Mouse (Mus musculus) kidney, embryonic 15.5 days (tissue): ENCODE measurements at regions not wholly inside any gene's neighbourhood (a gene's known extent, or its start where the extent isn't known, plus 50 kb on each side); places are given as distances from the start of the nearest gene placed in this dataset.
A peak's percentile ranks its signal among the peaks of the same experiment; 100 is the strongest.

Experiments
- ATAC-seq: fragments of 200-750 bp; cut with Nextera tagmentation; replicated peaks from 2 replicates; pipeline ENCODE4 v1.8.0; 2017; ENCODE audit warnings: moderate TSS enrichment; ENCODE audit not compliant: low FRiP score
- H3K27ac ChIP-seq: fragments of 300-500 bp; sonication (generic); 2 replicates; pipeline ENCODE4 v1.5.1; 2015; ENCODE audit warnings: mild to moderate bottlenecking, inconsistent platforms
- H3K27me3 ChIP-seq: fragments of 300-500 bp; sonication (generic); 2 replicates; pipeline ENCODE4 v1.6.1; 2015; ENCODE audit warnings: inconsistent platforms
- H3K36me3 ChIP-seq: fragments of 300-500 bp; sonication (generic); 2 replicates; pipeline ENCODE4 v1.6.1; 2015; ENCODE audit warnings: inconsistent platforms
- H3K4me1 ChIP-seq: fragments of 300-500 bp; sonication (generic); 2 replicates; pipeline ENCODE4 v1.6.1; 2015; ENCODE audit warnings: inconsistent platforms
- H3K4me2 ChIP-seq: fragments of 300-500 bp; sonication (generic); 2 replicates; pipeline ENCODE4 v1.6.1; 2015; ENCODE audit warnings: moderate library complexity, mild to moderate bottlenecking, inconsistent platforms
- H3K4me3 ChIP-seq: fragments of 300-500 bp; sonication (generic); replicated peaks from 2 replicates; pipeline ENCODE4 v1.5.1; 2015; ENCODE audit warnings: mild to moderate bottlenecking, inconsistent platforms
- H3K9ac ChIP-seq: fragments of 300-500 bp; sonication (generic); 2 replicates; pipeline ENCODE4 v1.6.1; 2015; ENCODE audit warnings: mild to moderate bottlenecking, inconsistent platforms
- H3K9me3 ChIP-seq: fragments of 300-500 bp; sonication (generic); replicated peaks from 2 replicates; pipeline ENCODE4 v1.6.1; 2016; ENCODE audit warnings: inconsistent platforms
- WGBS: fragments of 180-500 bp; shearing (Covaris S2); methylation state at CpG from one replicate; pipeline ENCODE4 v1.1.7; 2015; ENCODE audit warnings: mixed read lengths; 5-methylcytosine and 5-hydroxymethylcytosine counted together

DNA sequence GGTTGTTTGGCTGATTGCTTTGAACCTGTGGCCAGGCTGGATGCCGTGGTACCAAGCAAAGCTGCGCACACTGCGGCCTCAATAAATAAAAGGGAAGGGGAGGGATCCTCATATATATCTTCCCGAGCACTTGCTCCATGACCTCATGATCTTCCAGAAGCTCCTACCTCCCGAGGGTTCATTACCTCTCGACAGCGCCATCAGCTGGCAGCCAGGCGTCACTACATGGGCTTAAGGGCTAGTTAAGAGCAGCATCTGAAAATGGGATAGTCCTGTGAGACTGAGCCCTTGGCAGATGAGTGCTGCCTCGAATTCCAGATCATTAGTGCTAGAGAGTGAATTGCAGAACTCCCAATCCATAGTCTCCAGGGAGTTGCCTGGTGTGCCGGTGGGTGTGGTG lies 134.0 kb downstream of the Zfp281 start:
- 64% methylated on average over 10 of the region's 10 CpGs for WGBS
- no peak overlapping the region for H3K9ac ChIP-seq
- H3K9me3 ChIP-seq: 0 out of 2 replicates have a peak, but pooled peaks cover 3% of the 10 kb centered on the region
- H3K4me3 ChIP-seq: no peak overlapping the region
- no peaks in the 10 kb centered on the region for H3K27me3 ChIP-seq
- H3K36me3 ChIP-seq: no peaks in the 10 kb centered on the region
- H3K4me1 ChIP-seq: no peaks in the 10 kb centered on the region
- H3K4me2 ChIP-seq: no peak overlapping the region
- no peak overlapping the region for H3K27ac ChIP-seq
- no peak for ATAC-seq

DNA sequence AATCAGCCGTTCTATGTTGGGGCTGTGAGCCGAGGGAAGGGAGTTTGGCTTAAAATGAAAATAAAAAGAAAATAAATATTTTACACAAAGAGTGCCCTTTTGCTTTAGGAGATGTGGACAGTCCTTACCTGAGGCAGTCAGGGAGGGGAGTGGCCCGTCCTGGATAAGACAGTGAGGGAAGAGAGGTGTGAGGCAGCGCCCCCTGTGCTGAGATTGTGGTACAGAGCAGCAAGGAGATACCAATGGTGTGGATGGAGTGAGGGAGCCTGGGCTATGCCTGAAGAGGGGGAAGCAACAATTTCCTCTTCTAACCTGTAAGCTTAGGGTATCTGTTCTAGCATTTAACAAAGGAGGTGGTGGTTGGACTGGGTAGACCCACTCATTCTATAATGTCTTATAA lies 134.5 kb downstream of the Zfp281 start:
- ATAC-seq: no peak
- H3K27me3 ChIP-seq: no peaks in the 10 kb centered on the region
- H3K9me3 ChIP-seq: 0 out of 2 replicates have a peak, but pooled peaks cover 3% of the 10 kb centered on the region
- no peaks in the 10 kb centered on the region for H3K36me3 ChIP-seq
- no peak overlapping the region for H3K9ac ChIP-seq
- WGBS: 79% methylated on average over 4 of the region's 4 CpGs
- H3K4me3 ChIP-seq: no peak overlapping the region
- no peak overlapping the region for H3K4me2 ChIP-seq
- H3K4me1 ChIP-seq: no peaks in the 10 kb centered on the region
- no peak overlapping the region for H3K27ac ChIP-seq

- Histone ChIP-seq H3K9ac (no peak overlapping the region), H3K36me3 (no peaks in the 10 kb centered on the region), H3K4me3 (no peak overlapping the region), H3K4me1 (no peaks in the 10 kb centered on the region), H3K27me3 (no peaks in the 10 kb centered on the region), H3K27ac (no peak overlapping the region), H3K4me2 (no peak overlapping the region), H3K9me3 (0 out of 2 replicates have a peak, but pooled peaks cover 3% of the 10 kb centered on the region)
- WGBS: 87% methylated on average over 4 of the region's 4 CpGs
- no peak for ATAC-seq
Measured at GRCm38 (mm10) chr1:136761467-136761866, 136.8 kb downstream of the Zfp281 start.

DNA sequence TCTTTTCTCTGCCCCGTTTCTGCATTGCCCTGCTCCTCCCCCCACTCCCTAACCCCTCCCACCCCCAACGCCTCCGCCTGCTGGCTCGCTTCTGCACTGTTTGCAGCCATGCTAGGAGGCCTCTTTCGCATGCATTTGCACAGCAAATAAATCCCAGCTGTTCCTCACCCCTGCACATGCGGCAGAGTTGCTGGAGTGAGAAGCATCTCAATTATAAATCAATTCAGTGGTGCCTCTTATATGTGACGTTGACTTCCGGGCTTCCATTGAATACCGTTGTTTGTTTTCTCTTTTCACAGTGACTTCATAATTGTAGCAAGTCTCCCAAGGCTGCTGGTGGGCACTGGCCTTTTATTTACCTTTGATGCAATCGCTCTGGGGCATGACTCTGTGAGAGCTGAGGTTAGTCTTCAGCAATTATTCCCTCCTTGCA lies 144.3 kb downstream of the Zfp281 start:
- Histone ChIP-seq H3K36me3 (no peaks in the 10 kb centered on the region), H3K4me2 (peak overlapping the region; percentile 42), H3K4me3 (0 out of 2 replicates have a peak overlapping the region, but pooled peaks have one; percentile 1), H3K27ac (peak overlapping the region; percentile 82), H3K9me3 (no peaks in the 10 kb centered on the region), H3K27me3 (no peaks in the 10 kb centered on the region), H3K4me1 (peaks cover 14% of the 10 kb centered on the region), H3K9ac (no peak overlapping the region)
- under 1% methylated on average over 10 of the region's 10 CpGs for WGBS
- peak; percentile 88 for ATAC-seq

- no peak for ATAC-seq
- Histone ChIP-seq H3K27me3 (peaks cover 32% of the 10 kb centered on the region), H3K4me2 (no peak overlapping the region), H3K4me1 (peaks cover 27% of the 10 kb centered on the region), H3K4me3 (no peak overlapping the region), H3K36me3 (no peaks in the 10 kb centered on the region), H3K9me3 (no peaks in the 10 kb centered on the region), H3K9ac (no peak overlapping the region), H3K27ac (no peak overlapping the region)
- WGBS: 91% methylated on average over 6 of the region's 6 CpGs
Measured at GRCm38 (mm10) chr1:136773743-136774142, 149.0 kb downstream of the Zfp281 start.

GRCm38 (mm10) chr1:136776211-136776610 lies 151.5 kb downstream of the Zfp281 start:
- no peaks in the 10 kb centered on the region for H3K9me3 ChIP-seq
- H3K4me2 ChIP-seq: no peak overlapping the region
- H3K4me3 ChIP-seq: no peak overlapping the region
- peaks cover 21% of the 10 kb centered on the region for H3K4me1 ChIP-seq
- 22% methylated on average over 17 of the region's 17 CpGs for WGBS
- H3K9ac ChIP-seq: no peak overlapping the region
- peaks cover 36% of the 10 kb centered on the region for H3K27me3 ChIP-seq
- no peaks in the 10 kb centered on the region for H3K36me3 ChIP-seq
- no peak overlapping the region for H3K27ac ChIP-seq
- ATAC-seq: no peak

DNA sequence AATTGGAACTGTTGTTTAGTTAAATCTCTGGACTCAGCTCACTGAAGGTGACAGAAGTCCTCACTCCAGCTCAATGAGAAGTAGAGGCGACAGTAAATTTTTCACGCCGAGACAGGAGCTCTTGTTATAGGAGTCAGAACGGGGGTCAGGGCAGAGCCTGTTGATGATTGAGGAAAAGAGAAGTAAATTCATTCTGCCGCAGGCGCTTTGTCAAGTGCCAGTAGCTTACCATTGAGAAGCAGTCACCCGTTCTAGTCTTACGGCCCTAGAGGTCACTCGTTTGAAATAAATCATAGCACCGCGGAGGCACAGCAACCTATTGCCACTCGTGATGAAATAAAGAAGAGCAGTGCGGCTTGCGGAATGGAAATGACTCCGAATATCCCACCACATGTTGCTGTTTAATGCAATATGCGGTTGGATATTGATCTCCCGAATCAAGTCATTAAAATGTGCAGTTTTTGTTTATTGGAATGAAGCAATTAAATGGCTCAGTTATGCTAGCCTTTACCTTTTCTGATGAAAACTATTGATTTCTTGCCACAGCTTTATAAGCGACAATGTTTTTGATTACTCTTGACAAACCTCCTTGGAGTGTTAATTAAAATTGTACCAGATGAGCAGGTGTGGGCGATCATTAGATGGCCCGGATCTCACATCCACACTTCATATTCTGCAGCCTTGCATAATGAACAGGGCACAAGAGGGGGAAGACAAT lies 152.7 kb downstream of the Zfp281 start:
- H3K27ac ChIP-seq: no peak overlapping the region
- no peak overlapping the region for H3K9ac ChIP-seq
- 27% methylated on average over 20 of the region's 20 CpGs for WGBS
- no peak for ATAC-seq
- H3K36me3 ChIP-seq: no peaks in the 10 kb centered on the region
- H3K9me3 ChIP-seq: no peaks in the 10 kb centered on the region
- peaks cover 36% of the 10 kb centered on the region for H3K27me3 ChIP-seq
- peak overlapping the region; percentile 29 for H3K4me2 ChIP-seq
- no peak overlapping the region for H3K4me3 ChIP-seq
- H3K4me1 ChIP-seq: peaks cover 34% of the 10 kb centered on the region

DNA sequence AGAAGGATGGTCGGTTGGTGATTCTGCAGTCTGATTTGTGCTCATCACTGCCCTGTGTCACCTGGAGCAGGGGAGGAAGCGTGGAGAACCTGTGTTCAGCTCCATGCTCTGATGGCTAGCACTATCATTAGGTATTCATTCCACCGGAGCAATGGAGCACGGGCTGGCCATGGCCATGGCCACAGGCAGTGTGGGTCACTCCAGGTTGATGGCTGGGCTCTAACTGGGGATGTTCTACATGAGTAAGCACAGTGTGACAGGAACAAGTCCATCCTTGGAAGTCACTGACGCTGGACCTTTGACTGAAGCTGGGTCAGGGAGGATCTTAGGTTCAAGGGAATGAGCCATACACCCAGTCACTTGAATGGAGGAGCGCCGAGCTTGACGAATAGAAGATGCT lies 154.7 kb downstream of the Zfp281 start:
- Histone ChIP-seq H3K27me3 (peaks cover 44% of the 10 kb centered on the region), H3K9me3 (no peaks in the 10 kb centered on the region), H3K36me3 (no peaks in the 10 kb centered on the region), H3K9ac (no peak overlapping the region), H3K4me3 (no peak overlapping the region), H3K27ac (no peak overlapping the region), H3K4me1 (peaks cover 37% of the 10 kb centered on the region), H3K4me2 (no peak overlapping the region)
- 58% methylated on average over 8 of the region's 8 CpGs for WGBS
- ATAC-seq: peak; percentile 91

GRCm38 (mm10) chr1:136781561-136782025 lies 156.9 kb downstream of the Zfp281 start:
- no peak overlapping the region for H3K9ac ChIP-seq
- no peaks in the 10 kb centered on the region for H3K36me3 ChIP-seq
- peaks cover 32% of the 10 kb centered on the region for H3K4me1 ChIP-seq
- peak overlapping the region; percentile 22; the same call in 1 of the 2 replicates for H3K27ac ChIP-seq
- 25% methylated on average over 18 of the region's 18 CpGs for WGBS
- H3K4me3 ChIP-seq: peak overlapping the region; percentile 24
- H3K4me2 ChIP-seq: peak overlapping the region; percentile 46
- peaks cover 28% of the 10 kb centered on the region for H3K27me3 ChIP-seq
- no peaks in the 10 kb centered on the region for H3K9me3 ChIP-seq
- no peak for ATAC-seq

DNA sequence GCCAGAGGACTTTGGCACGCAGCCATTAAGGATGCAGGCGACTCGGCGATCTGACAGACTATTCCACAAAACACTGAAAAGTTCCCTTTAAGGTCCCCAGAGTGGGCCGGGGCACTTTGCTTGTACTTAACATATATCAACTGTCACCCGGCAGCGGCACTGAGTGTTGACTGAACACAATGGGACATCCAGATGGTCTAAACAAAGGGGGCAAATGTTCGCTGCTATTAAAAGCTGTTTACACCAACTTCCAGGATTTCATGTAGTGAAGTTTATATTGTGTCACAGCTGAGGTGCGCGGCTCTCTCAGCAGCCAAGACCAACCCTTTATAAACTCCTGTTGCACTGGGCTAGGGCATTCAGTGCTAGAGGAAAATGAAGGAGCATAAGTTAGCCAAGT lies 157.6 kb downstream of the Zfp281 start:
- H3K4me3 ChIP-seq: peak overlapping the region; percentile 24
- peaks cover 25% of the 10 kb centered on the region for H3K4me1 ChIP-seq
- peak overlapping the region; percentile 71; the same call in 1 of the 2 replicates for H3K27ac ChIP-seq
- H3K4me2 ChIP-seq: peak overlapping the region; percentile 46
- H3K9ac ChIP-seq: no peak overlapping the region
- WGBS: 26% methylated on average over 10 of the region's 10 CpGs
- peak; percentile 29; the same call in 1 of the 2 replicates for ATAC-seq
- H3K27me3 ChIP-seq: peaks cover 21% of the 10 kb centered on the region
- no peaks in the 10 kb centered on the region for H3K9me3 ChIP-seq
- no peaks in the 10 kb centered on the region for H3K36me3 ChIP-seq

- peaks cover 12% of the 10 kb centered on the region; the same call in 1 of the 2 replicates for H3K27me3 ChIP-seq
- no peak overlapping the region for H3K9ac ChIP-seq
- H3K9me3 ChIP-seq: no peaks in the 10 kb centered on the region
- H3K4me3 ChIP-seq: no peak overlapping the region
- peak overlapping the region; percentile 41; the same call in 1 of the 2 replicates for H3K27ac ChIP-seq
- no peak overlapping the region for H3K4me2 ChIP-seq
- WGBS: 67% methylated on average over 9 of the region's 9 CpGs
- H3K4me1 ChIP-seq: peaks cover 18% of the 10 kb centered on the region
- no peaks in the 10 kb centered on the region for H3K36me3 ChIP-seq
- no peak for ATAC-seq
Measured at GRCm38 (mm10) chr1:136784178-136784577, 159.5 kb downstream of the Zfp281 start.

DNA sequence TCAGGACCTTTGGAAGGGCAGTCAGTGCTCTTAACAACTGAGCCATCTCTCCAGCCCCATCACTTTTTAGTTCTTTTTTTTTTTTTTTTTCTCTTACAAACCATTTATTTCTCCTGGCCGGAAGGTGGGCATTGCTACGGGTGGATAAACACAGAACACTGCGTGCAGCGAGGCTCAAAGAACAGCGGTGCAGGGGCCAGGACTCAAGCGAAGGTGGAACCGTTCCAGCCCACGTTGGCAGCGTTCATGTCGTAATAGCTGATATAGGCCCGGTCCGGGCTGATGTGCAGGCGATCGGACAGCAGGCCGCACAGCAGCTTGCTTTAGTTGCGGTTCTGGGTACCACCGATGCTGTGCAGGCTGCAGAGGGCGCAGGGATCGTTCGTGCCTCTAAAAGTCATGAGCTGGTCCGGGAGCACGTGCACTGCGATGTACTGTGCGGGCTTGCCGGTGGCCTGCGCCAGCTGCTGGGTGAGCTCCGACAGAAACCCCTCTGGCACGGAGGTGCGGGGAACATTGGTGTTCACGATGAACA lies 164.3 kb downstream of the Zfp281 start:
- no peak overlapping the region for H3K4me3 ChIP-seq
- H3K9ac ChIP-seq: no peak overlapping the region
- WGBS: 56% methylated on average over 30 of the region's 30 CpGs
- H3K27me3 ChIP-seq: 0 out of 2 replicates have a peak, but pooled peaks cover 2% of the 10 kb centered on the region
- no peak overlapping the region for H3K27ac ChIP-seq
- H3K4me1 ChIP-seq: no peaks in the 10 kb centered on the region
- H3K4me2 ChIP-seq: peak overlapping the region; percentile 43
- H3K9me3 ChIP-seq: no peaks in the 10 kb centered on the region
- ATAC-seq: no peak
- no peaks in the 10 kb centered on the region for H3K36me3 ChIP-seq
